Mouse (Mus musculus): Measurements from ENCODE around the gene Adprh.
"Not testable (repeated sequence)": the region's sequence is repeated elsewhere in the genome, so short reads cannot be mapped to it uniquely, and the experiment has no call there.

Adprh gene

GRCm38 (mm10) chr16:38467091-38467916 lies 14.8 kb upstream of the Adprh start:
- DNase-seq (ENCODE audit: low spot score), result no peak

- DNase-seq (ENCODE audit: low spot score), result no peak
Observed at GRCm38 (mm10) chr16:38466089-38466488, 13.6 kb upstream of the Adprh start.

- DNase-seq (ENCODE audit: low spot score), result no peak
Observed at GRCm38 (mm10) chr16:38463305-38463704, 10.8 kb upstream of the Adprh start.

GRCm38 (mm10) chr16:38462161-38462560 lies 9.7 kb upstream of the Adprh start:
- no peak for DNase-seq (ENCODE audit: low spot score)

GRCm38 (mm10) chr16:38461749-38462148 lies 9.2 kb upstream of the Adprh start:
- DNase-seq (ENCODE audit: low spot score), result no peak

GRCm38 (mm10) chr16:38459990-38460389 lies 7.5 kb upstream of the Adprh start:
- DNase-seq (ENCODE audit: low spot score), result no peak

- no peak for DNase-seq (ENCODE audit: low spot score)
Observed at GRCm38 (mm10) chr16:38458600-38459280, 6.2 kb upstream of the Adprh start.

- no peak for DNase-seq (ENCODE audit: low spot score)
Observed at GRCm38 (mm10) chr16:38456812-38457567, 4.5 kb upstream of the Adprh start.

- no peak for DNase-seq (ENCODE audit: low spot score)
Observed at GRCm38 (mm10) chr16:38455511-38456418, 3.3 kb upstream of the Adprh start, which contains the start of gene Cd80. Gene Cd80 (plus strand): TSS chr16:38455561.

- DNase-seq (ENCODE audit: low spot score), result no peak
Observed at GRCm38 (mm10) chr16:38454533-38455254, 2.2 kb upstream of the Adprh start.

- DNase-seq (ENCODE audit: low spot score), result no peak
Observed at GRCm38 (mm10) chr16:38453952-38454351, 1.4 kb upstream of the Adprh start.

- DNase-seq (ENCODE audit: low spot score), result no peak
Observed at GRCm38 (mm10) chr16:38453203-38453553, 675 bp upstream of the Adprh start.

- no peak for DNase-seq (ENCODE audit: low spot score)
Observed at GRCm38 (mm10) chr16:38451421-38452205, 890 bp downstream of the Adprh start.

- no peak for DNase-seq (ENCODE audit: low spot score)
Observed at GRCm38 (mm10) chr16:38450707-38451106, 1.8 kb downstream of the Adprh start.

- DNase-seq (ENCODE audit: low spot score), result no peak
Observed at GRCm38 (mm10) chr16:38448458-38448857, 4.0 kb downstream of the Adprh start.

- no peak for DNase-seq (ENCODE audit: low spot score)
Observed at GRCm38 (mm10) chr16:38447366-38447765, 5.1 kb downstream of the Adprh start.

GRCm38 (mm10) chr16:38446141-38446540 lies 6.4 kb downstream of the Adprh start:
- DNase-seq (ENCODE audit: low spot score), result not testable (repeated sequence)

- DNase-seq (ENCODE audit: low spot score), result no peak
Observed at GRCm38 (mm10) chr16:38445576-38445975, 6.9 kb downstream of the Adprh start.

GRCm38 (mm10) chr16:38445046-38445445 lies 7.5 kb downstream of the Adprh start:
- no peak for DNase-seq (ENCODE audit: low spot score)
